Mouse (Mus musculus): Measurements from ENCODE around the gene Gm20806. TPM values are rescaled to one million over a fixed set of nuclear protein-coding genes. Genes with fewer than 3 reads are reported as not detected.
"Not testable (repeated sequence)": the region's sequence is repeated elsewhere in the genome, so short reads cannot be mapped to it uniquely, and the experiment has no call there.

Gm20806 gene
- not detected for total RNA-seq (2021)
- long read RNA-seq = 0 reads

DNA sequence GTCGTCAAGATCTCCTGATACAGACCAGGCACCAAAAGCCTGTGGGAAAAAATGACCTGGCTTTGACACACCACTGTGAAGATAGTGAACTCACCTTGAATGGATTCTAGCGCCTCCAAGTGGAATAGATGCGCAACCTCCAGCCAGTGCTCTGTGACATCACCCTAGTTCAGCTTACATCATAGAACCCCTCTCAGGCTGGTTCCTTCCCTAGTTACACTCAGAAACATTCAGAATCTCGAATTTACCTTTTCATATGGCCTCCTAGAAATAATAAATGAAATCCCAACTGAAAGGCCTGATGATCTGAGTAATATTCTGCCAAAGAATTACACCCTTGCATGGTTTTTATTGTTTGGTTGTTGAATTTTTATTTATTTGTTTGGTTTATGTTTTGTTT is at the start of gene Gm20806:
TSS of gene Gm20806 (minus strand) at position 101 of the 400 bp plus-strand sequence.
- not testable (repeated sequence) for DNase-seq (ENCODE audit: low spot score in 2 of 2)
